Mouse (Mus musculus): ENCODE data around the gene Gapvd1.

DNA sequence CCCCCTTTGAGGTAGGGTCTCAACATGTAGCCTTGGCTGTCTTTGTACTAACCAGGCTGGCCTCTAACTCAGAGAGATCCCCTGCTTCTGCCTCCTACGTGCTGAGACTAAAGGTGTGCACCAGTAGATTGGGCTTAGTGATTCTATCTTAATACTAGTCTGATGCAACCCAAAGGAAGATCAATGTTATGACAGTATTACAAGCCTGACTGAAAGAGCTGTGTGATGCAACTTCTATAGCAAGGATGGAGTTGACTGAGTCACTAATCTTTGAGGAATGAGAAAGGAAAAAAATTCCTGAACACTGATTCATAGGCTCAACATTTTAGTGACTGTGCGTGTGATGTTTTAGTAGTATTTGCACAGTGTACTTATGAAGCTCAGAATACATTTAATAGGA is 15.0 kb upstream of the Gapvd1 start:
- TF ChIP-seq CTCF (IDR thresholded peaks at IDR 0.05; ENCODE audit: low read depth) (no peak), EP300 (IDR thresholded peaks at IDR 0.05; ENCODE audit: low read depth) (no peak)

All from liver, postnatal 0 days (tissue).